Mouse (Mus musculus) heart, postnatal 25 days (tissue): ENCODE measurements around the gene Myl9. TPM values are rescaled to one million over a fixed set of nuclear protein-coding genes. Genes with fewer than 3 reads are reported as not detected.

Source experiments
- DNase-seq: peaks from one replicate; pipeline ENCODE4 v3.0.0; 2022; ENCODE audit warnings: low spot score
- intact Hi-C: fragments of 180-260 bp; cut with DNase I; formaldehyde crosslinking; loops from one replicate; pipeline ENCODE4 v1.15.1; 2025
- total RNA-seq, 2 experiments: library from RNA; stranded (reverse); gene quantifications; 2 replicates each; pipeline ENCODE4 v1.2.3; 2021

Gene Myl9
- total RNA-seq, 2 experiments from 2014 or later = 200 to 205 TPM

- intact Hi-C loops = no loop called here
- DNase-seq = peak; percentile 44
Observed at GRCm38 (mm10) chr2:156763101-156763500, 12.1 kb upstream of the Myl9 start.

- no peak for DNase-seq
- intact Hi-C loops = no loop called here
Observed at GRCm38 (mm10) chr2:156764022-156764421, 11.2 kb upstream of the Myl9 start.

GRCm38 (mm10) chr2:156764747-156765146, 10.5 kb upstream of the Myl9 start:
- DNase-seq = no peak
- intact Hi-C loops = no loop called here

- intact Hi-C loops = no loop called here
- DNase-seq = no peak
Observed at GRCm38 (mm10) chr2:156765593-156765992, 9.6 kb upstream of the Myl9 start.

GRCm38 (mm10) chr2:156766227-156767019, 8.8 kb upstream of the Myl9 start:
- intact Hi-C loops = no loop called here
- DNase-seq = no peak

GRCm38 (mm10) chr2:156767108-156767507, 8.1 kb upstream of the Myl9 start:
- DNase-seq = no peak
- intact Hi-C loops = no loop called here

- no peak for DNase-seq
- intact Hi-C loops = no loop called here
Observed at GRCm38 (mm10) chr2:156769274-156769673, 5.9 kb upstream of the Myl9 start.

GRCm38 (mm10) chr2:156773470-156773869, 1.8 kb upstream of the Myl9 start:
- no peak for DNase-seq
- intact Hi-C loops = no loop called here

- intact Hi-C loops = no loop called here
- no peak for DNase-seq
Observed at GRCm38 (mm10) chr2:156774035-156774737, 1.0 kb upstream of the Myl9 start.

GRCm38 (mm10) chr2:156775455-156776435, 525 bp downstream of the Myl9 start:
- DNase-seq = no peak
- intact Hi-C loops = no loop called here

GRCm38 (mm10) chr2:156776907-156777306, 1.7 kb downstream of the Myl9 start:
- intact Hi-C loops = no loop called here
- no peak for DNase-seq

- DNase-seq = no peak
Observed at GRCm38 (mm10) chr2:156777326-156778004, 2.2 kb downstream of the Myl9 start.

GRCm38 (mm10) chr2:156778571-156778970, 3.4 kb downstream of the Myl9 start:
- DNase-seq = no peak
- intact Hi-C loops = no loop called here

More at GRCm38 (mm10) chr2:156777326-156778004, 2.2 kb downstream of the Myl9 start:
- intact Hi-C loops = no loop called here

- intact Hi-C loops = no loop called here
- DNase-seq = no peak
Observed at GRCm38 (mm10) chr2:156779036-156779435, 3.8 kb downstream of the Myl9 start.

GRCm38 (mm10) chr2:156779488-156779887, 4.3 kb downstream of the Myl9 start:
- intact Hi-C loops = no loop called here
- DNase-seq = no peak

GRCm38 (mm10) chr2:156780129-156780528, 4.9 kb downstream of the Myl9 start:
- intact Hi-C loops = no loop called here
- DNase-seq = no peak

GRCm38 (mm10) chr2:156780752-156781151, 5.5 kb downstream of the Myl9 start:
- intact Hi-C loops = no loop called here
- no peak for DNase-seq

- intact Hi-C loops = no loop called here
- DNase-seq = no peak
Observed at GRCm38 (mm10) chr2:156781281-156781680, 6.1 kb downstream of the Myl9 start.

GRCm38 (mm10) chr2:156781836-156782480, 6.7 kb downstream of the Myl9 start:
- intact Hi-C loops = no loop called here
- DNase-seq = no peak
